In the genomic region with DNA sequence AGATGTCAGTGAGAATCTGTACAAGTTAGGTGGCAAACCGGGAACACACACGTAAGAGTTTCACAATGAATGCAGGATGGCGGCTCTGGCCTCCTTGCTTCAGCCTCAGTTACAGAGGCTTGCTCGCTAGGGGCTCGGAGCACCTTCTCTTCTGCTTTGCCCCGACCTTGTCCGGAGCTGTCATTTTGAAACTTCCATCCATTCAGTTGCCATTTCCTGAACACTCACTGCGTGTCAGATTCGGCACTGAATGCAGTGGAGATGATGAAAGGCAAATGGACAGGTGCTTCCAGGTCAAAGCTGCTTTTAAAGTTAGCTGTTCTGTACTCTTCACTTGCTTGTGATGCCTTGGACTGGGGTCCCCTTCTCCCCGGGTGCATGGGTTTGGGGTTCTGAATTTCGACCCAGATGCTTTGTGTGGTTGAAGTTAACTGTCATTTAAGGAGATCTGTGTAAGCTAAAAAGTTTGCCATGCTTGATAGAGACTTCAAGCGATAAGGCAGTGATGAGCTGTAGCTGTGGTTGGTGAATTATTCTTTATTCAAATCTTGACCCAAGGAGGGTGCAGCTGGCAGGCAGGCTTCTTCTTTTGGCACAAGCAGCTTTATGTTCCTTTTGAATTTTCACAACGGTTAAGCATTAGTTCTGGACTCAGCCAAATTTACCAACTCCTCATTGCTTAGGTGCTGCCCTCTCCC, we compare ENCODE assay signal across 14 mouse cellular contexts. TPM values are rescaled to one million over a fixed set of nuclear protein-coding genes. Genes with fewer than 3 reads are reported as not detected.
DNase-seq lines count a peak whose midpoint lies in the region; ATAC-seq and TF ChIP-seq lines count a peak whose summit lies in the region.
"Had no signal": no experiment of that assay in that cellular context is flagged by ENCODE, and none has a peak within 500 bp of the region (broad histone marks: within the 10 kb centered on the region; RNA-seq: fewer than 3 reads in every experiment).

No protein-coding gene starts in this region.

- H3K9ac ChIP-seq in liver, postnatal 0 days (replicated peaks) = no peak overlapping the region
- H3K9ac ChIP-seq in liver, embryonic 12.5 days = no peak overlapping the region
- no peak overlapping the region for H3K9ac ChIP-seq in intestine, embryonic 15.5 days
- H3K9ac ChIP-seq in hindbrain, postnatal 0 days (replicated peaks; ENCODE audit: low read length) = no peak overlapping the region
- H3K9ac ChIP-seq: neural tube, embryonic 12.5 days had no signal

- H3K4me2 ChIP-seq in liver, postnatal 0 days (ENCODE audit: low read depth, low read length) = peak overlapping the region; percentile 34
- no peak overlapping the region for H3K4me2 ChIP-seq in liver, embryonic 12.5 days
- no peak overlapping the region for H3K4me2 ChIP-seq in intestine, embryonic 15.5 days (replicated peaks)
- no peak overlapping the region for H3K4me2 ChIP-seq in hindbrain, postnatal 0 days (ENCODE audit: low read depth, low read length)
- H3K4me2 ChIP-seq: neural tube, embryonic 12.5 days had no signal

- TF ChIP-seq CTCF in liver, postnatal 0 days (IDR thresholded peaks at IDR 0.05; ENCODE audit: low read depth) = no peak
- no peak for TF ChIP-seq CTCF in hindbrain, postnatal 0 days (IDR thresholded peaks at IDR 0.05; ENCODE audit: low read depth)

- TF ChIP-seq EP300 in liver, postnatal 0 days (IDR thresholded peaks at IDR 0.05; ENCODE audit: low read depth) = no peak

- peaks cover 50% of the 10 kb centered on the region for H3K4me1 ChIP-seq in liver, postnatal 0 days (ENCODE audit: insufficient read depth)
- peaks cover 39% of the 10 kb centered on the region for H3K4me1 ChIP-seq in liver, embryonic 12.5 days
- H3K4me1 ChIP-seq in intestine, embryonic 15.5 days (replicated peaks) = 0 out of 2 replicates have a peak, but pooled peaks cover 3% of the 10 kb centered on the region
- H3K4me1 ChIP-seq in hindbrain, postnatal 0 days (ENCODE audit: insufficient read depth, low read length) = no peaks in the 10 kb centered on the region

- H3K27me3 ChIP-seq in liver, postnatal 0 days (ENCODE audit: insufficient read depth, low read length) = no peaks in the 10 kb centered on the region
- H3K27me3 ChIP-seq in liver, embryonic 12.5 days (replicated peaks) = no peaks in the 10 kb centered on the region
- H3K27me3 ChIP-seq in intestine, embryonic 15.5 days (replicated peaks) = no peaks in the 10 kb centered on the region
- H3K27me3 ChIP-seq in hindbrain, postnatal 0 days (ENCODE audit: insufficient read depth, low read length) = no peaks in the 10 kb centered on the region
- H3K27me3 ChIP-seq: neural tube, embryonic 12.5 days had no signal

- no peak for ATAC-seq in liver, postnatal 0 days
- no peak for ATAC-seq in liver, embryonic 12.5 days
- no peak for ATAC-seq in intestine, embryonic 15.5 days
- ATAC-seq in hindbrain, postnatal 0 days = no peak

- DNase-seq in heart, adult 11 months = peak; percentile 82
- DNase-seq in heart, postnatal 10 days = no peak
- no peak for DNase-seq in liver, postnatal 0 days
- DNase-seq in hindbrain, postnatal 0 days (ENCODE audit: low spot score) = no peak
- DNase-seq in adrenal gland, adult 2 months = no peak
- DNase-seq: cerebellum, postnatal 14 days; kidney, postnatal 4 days; right cerebral cortex, postnatal 14 days; thymus, postnatal 25 days had no signal

- H3K4me3 ChIP-seq in liver, postnatal 0 days (ENCODE audit: low read depth, low read length) = no peak overlapping the region
- no peak overlapping the region for H3K4me3 ChIP-seq in liver, embryonic 12.5 days
- H3K4me3 ChIP-seq in macrophage (ENCODE audit: inconsistent target) = no peak overlapping the region
- no peak overlapping the region for H3K4me3 ChIP-seq in intestine, embryonic 15.5 days (replicated peaks)
- no peak overlapping the region for H3K4me3 ChIP-seq in hindbrain, postnatal 0 days (ENCODE audit: low read length)
- H3K4me3 ChIP-seq: midbrain, embryonic 10.5 days; neural tube, embryonic 12.5 days had no signal

- H3K79me2 ChIP-seq in macrophage (ENCODE audit: inconsistent target) = peaks cover 100% of the 10 kb centered on the region

- H3K36me3 ChIP-seq in liver, postnatal 0 days (replicated peaks; ENCODE audit: insufficient read depth, low read length) = no peaks in the 10 kb centered on the region
- H3K36me3 ChIP-seq in liver, embryonic 12.5 days = 0 out of 2 replicates have a peak, but pooled peaks cover 3% of the 10 kb centered on the region
- no peaks in the 10 kb centered on the region for H3K36me3 ChIP-seq in macrophage (ENCODE audit: inconsistent target)
- H3K36me3 ChIP-seq in intestine, embryonic 15.5 days = no peaks in the 10 kb centered on the region
- H3K36me3 ChIP-seq in hindbrain, postnatal 0 days (ENCODE audit: insufficient read depth, low read length) = no peaks in the 10 kb centered on the region
- H3K36me3 ChIP-seq: midbrain, embryonic 10.5 days; neural tube, embryonic 12.5 days had no signal

- H3K9me3 ChIP-seq in liver, postnatal 0 days (ENCODE audit: low read length) = no peaks in the 10 kb centered on the region
- no peaks in the 10 kb centered on the region for H3K9me3 ChIP-seq in liver, embryonic 12.5 days (replicated peaks)
- no peaks in the 10 kb centered on the region for H3K9me3 ChIP-seq in intestine, embryonic 15.5 days
- H3K9me3 ChIP-seq in hindbrain, postnatal 0 days (ENCODE audit: low read length) = no peaks in the 10 kb centered on the region
- H3K9me3 ChIP-seq: midbrain, embryonic 10.5 days; neural tube, embryonic 12.5 days had no signal

- WGBS in liver, postnatal 0 days (ENCODE audit: insufficient replicate concordance) = 49% methylated on average over 13 of the region's 13 CpGs
- whole genome bisulfite sequencing in liver, embryonic 12.5 days (ENCODE audit: insufficient replicate concordance) = 70% methylated on average over 13 of the region's 13 CpGs
- WGBS in macrophage (ENCODE audit: missing documents) = 27% methylated on average over 13 of the region's 13 CpGs
- 80% methylated on average over 13 of the region's 13 CpGs for WGBS in intestine, embryonic 15.5 days
- 69% methylated on average over 13 of the region's 13 CpGs for WGBS in hindbrain, postnatal 0 days

- intact Hi-C loops in heart, postnatal 10 days (cut with DNase I) = loop anchor here (5.0 kb wide), 1 partner anchor 35 kb away; no protein-coding TSS in a partner anchor

- H3K27ac ChIP-seq in liver, postnatal 0 days (ENCODE audit: low read depth) = peak overlapping the region; percentile 73
- no peak overlapping the region for H3K27ac ChIP-seq in liver, embryonic 12.5 days
- H3K27ac ChIP-seq in macrophage = peak overlapping the region; percentile 54
- H3K27ac ChIP-seq in intestine, embryonic 15.5 days = no peak overlapping the region
- H3K27ac ChIP-seq in hindbrain, postnatal 0 days = no peak overlapping the region
- H3K27ac ChIP-seq: midbrain, embryonic 10.5 days; neural tube, embryonic 12.5 days had no signal

RNA-seq across cellular contexts. Expression of a gene that starts 41.2 kb away (rescaled TPM):
- total RNA-seq in heart, postnatal 10 days (2021) = 10 to 100 TPM; 41.9 to 48.2 TPM
- 17.1 and 17.3 TPM in 2 replicates for polyA plus RNA-seq in liver, postnatal 0 days (2015; fragmentation: Nextera tagmentation; extraction: Ambion mirVana)
- polyA plus RNA-seq in liver, embryonic 12.5 days (2016; fragmentation: Nextera tagmentation; extraction: Ambion mirVana) = 35.1 and 40.1 TPM in 2 replicates
- total RNA-seq in macrophage (2018; cell fraction: chromatin; rRNA removed) = 1,000 to 10,000 TPM in 1 of 26 experiments, 100 to 1,000 TPM in 24, 10 to 100 TPM in 1; 90.3 to 1,159 (median 221) TPM
- 100 to 1,000 TPM in 1 of 26 experiments, 10 to 100 TPM in 25; 36.6 to 113 (median 61.9) TPM for total RNA-seq in macrophage (2018; cell fraction: cytosol; rRNA removed)
- 100 to 1,000 TPM in 24 of 26 experiments, 10 to 100 TPM in 2; 91.9 to 814 (median 168) TPM for total RNA-seq in macrophage (2018; cell fraction: nucleus; rRNA removed)
- polyA plus RNA-seq in macrophage (2018) = 15.0 to 53.3 TPM (median 24.2 TPM) in 3 replicates
- 30.1 and 32.6 TPM in 2 replicates for polyA plus RNA-seq in intestine, embryonic 15.5 days (2015; fragmentation: Nextera tagmentation; extraction: Ambion mirVana)
- total RNA-seq in hindbrain, postnatal 0 days (2014; rRNA removed) = 16.5 and 21.9 TPM in 2 replicates
- 12.2 and 12.8 TPM in 2 replicates for polyA plus RNA-seq in hindbrain, postnatal 0 days (2015; fragmentation: Nextera tagmentation; extraction: Ambion mirVana)
- 10 to 100 TPM; 10.8 to 12.4 TPM for total RNA-seq in adrenal gland, adult 2 months (2021)
- polyA plus RNA-seq in adrenal gland, adult 2 months (2012; rRNA removed) = 3.4 and 5.4 TPM in 2 replicates

Comparison
In these comparisons a context has a peak if more than half of its experiments do, and no peak if none do; other contexts are left out.
1. H3K27ac ChIP-seq: peak in liver, postnatal 0 days (single experiment) and macrophage (single experiment); none in liver, embryonic 12.5 days (single experiment), intestine, embryonic 15.5 days (single experiment) and hindbrain, postnatal 0 days (single experiment).